Mouse (Mus musculus): ENCODE data around the gene Atp2c1. TPM values are rescaled to one million over a fixed set of nuclear protein-coding genes. Genes with fewer than 3 reads are reported as not detected.

Gene Atp2c1
- polyA plus RNA-seq, 1 experiment from 2014 or later = 100 TPM

- 85% methylated on average over 5 of the region's 5 CpGs for WGBS
- Histone ChIP-seq H3K4me1 (no peaks in the 10 kb centered on the region), H3K27ac (no peak overlapping the region), H3K27me3 (replicated peaks) (no peaks in the 10 kb centered on the region), H3K9ac (no peak overlapping the region), H3K4me2 (replicated peaks) (no peak overlapping the region), H3K9me3 (no peaks in the 10 kb centered on the region), H3K36me3 (no peaks in the 10 kb centered on the region), H3K4me3 (no peak overlapping the region)
- ATAC-seq (ENCODE audit: low FRiP score, low read depth) = no peak
Measured at GRCm38 (mm10) chr9:105387403-105387802, 139.7 kb downstream of the Atp2c1 start.

- H3K27me3 ChIP-seq (replicated peaks) = no peaks in the 10 kb centered on the region
- no peak overlapping the region for H3K4me2 ChIP-seq (replicated peaks)
- WGBS = 69% methylated on average over 8 of the region's 8 CpGs
- no peak overlapping the region for H3K4me3 ChIP-seq
- H3K9me3 ChIP-seq = no peaks in the 10 kb centered on the region
- no peak overlapping the region for H3K27ac ChIP-seq
- no peak overlapping the region for H3K9ac ChIP-seq
- peak; percentile 80 for ATAC-seq (ENCODE audit: low FRiP score, low read depth)
- H3K4me1 ChIP-seq = peaks cover 5% of the 10 kb centered on the region
- no peaks in the 10 kb centered on the region for H3K36me3 ChIP-seq
Measured at GRCm38 (mm10) chr9:105379533-105380145, 147.5 kb downstream of the Atp2c1 start.

GRCm38 (mm10) chr9:105377622-105378021 lies 149.5 kb downstream of the Atp2c1 start:
- no peak overlapping the region for H3K4me2 ChIP-seq (replicated peaks)
- no peak overlapping the region for H3K9ac ChIP-seq
- no peak for ATAC-seq (ENCODE audit: low FRiP score, low read depth)
- no peaks in the 10 kb centered on the region for H3K9me3 ChIP-seq
- WGBS = 80% methylated on average over 3 of the region's 3 CpGs
- H3K27me3 ChIP-seq (replicated peaks) = no peaks in the 10 kb centered on the region
- no peak overlapping the region for H3K27ac ChIP-seq
- H3K4me1 ChIP-seq = peaks cover 5% of the 10 kb centered on the region
- no peak overlapping the region for H3K4me3 ChIP-seq
- H3K36me3 ChIP-seq = no peaks in the 10 kb centered on the region

- Histone ChIP-seq H3K9me3 (no peaks in the 10 kb centered on the region), H3K36me3 (no peaks in the 10 kb centered on the region), H3K4me3 (no peak overlapping the region), H3K4me2 (replicated peaks) (no peak overlapping the region), H3K27ac (no peak overlapping the region), H3K27me3 (replicated peaks) (no peaks in the 10 kb centered on the region), H3K9ac (no peak overlapping the region), H3K4me1 (peaks cover 5% of the 10 kb centered on the region)
- ATAC-seq (ENCODE audit: low FRiP score, low read depth) = no peak
- 77% methylated on average over 7 of the region's 7 CpGs for WGBS
Measured at GRCm38 (mm10) chr9:105376954-105377530, 150.1 kb downstream of the Atp2c1 start.

GRCm38 (mm10) chr9:105376411-105376810 lies 150.7 kb downstream of the Atp2c1 start:
- Histone ChIP-seq H3K36me3 (no peaks in the 10 kb centered on the region), H3K4me3 (no peak overlapping the region), H3K9me3 (no peaks in the 10 kb centered on the region), H3K9ac (no peak overlapping the region), H3K27me3 (replicated peaks) (no peaks in the 10 kb centered on the region), H3K4me2 (replicated peaks) (no peak overlapping the region), H3K27ac (no peak overlapping the region), H3K4me1 (peaks cover 5% of the 10 kb centered on the region)
- 75% methylated on average over 7 of the region's 7 CpGs for WGBS
- no peak for ATAC-seq (ENCODE audit: low FRiP score, low read depth)

GRCm38 (mm10) chr9:105374361-105374760 lies 152.8 kb downstream of the Atp2c1 start:
- ATAC-seq (ENCODE audit: low FRiP score, low read depth) = no peak
- Histone ChIP-seq H3K4me2 (replicated peaks) (no peak overlapping the region), H3K4me1 (no peaks in the 10 kb centered on the region), H3K27ac (no peak overlapping the region), H3K9ac (no peak overlapping the region), H3K27me3 (replicated peaks) (no peaks in the 10 kb centered on the region), H3K36me3 (no peaks in the 10 kb centered on the region), H3K4me3 (no peak overlapping the region), H3K9me3 (no peaks in the 10 kb centered on the region)
- 53% methylated on average over 5 of the region's 5 CpGs for WGBS

GRCm38 (mm10) chr9:105368605-105369004 lies 158.5 kb downstream of the Atp2c1 start:
- no peak overlapping the region for H3K4me2 ChIP-seq (replicated peaks)
- no peaks in the 10 kb centered on the region for H3K9me3 ChIP-seq
- H3K4me3 ChIP-seq = no peak overlapping the region
- no peaks in the 10 kb centered on the region for H3K27me3 ChIP-seq (replicated peaks)
- no peaks in the 10 kb centered on the region for H3K4me1 ChIP-seq
- no peak overlapping the region for H3K27ac ChIP-seq
- WGBS = 89% methylated on average over 3 of the region's 3 CpGs
- no peak for ATAC-seq (ENCODE audit: low FRiP score, low read depth)
- no peaks in the 10 kb centered on the region for H3K36me3 ChIP-seq
- H3K9ac ChIP-seq = no peak overlapping the region

- Histone ChIP-seq H3K36me3 (no peaks in the 10 kb centered on the region), H3K9me3 (no peaks in the 10 kb centered on the region), H3K27me3 (replicated peaks) (no peaks in the 10 kb centered on the region), H3K4me3 (no peak overlapping the region), H3K27ac (no peak overlapping the region), H3K4me2 (replicated peaks) (no peak overlapping the region), H3K4me1 (no peaks in the 10 kb centered on the region), H3K9ac (no peak overlapping the region)
- ATAC-seq (ENCODE audit: low FRiP score, low read depth) = no peak
- WGBS = 92% methylated on average over 4 of the region's 4 CpGs
Measured at GRCm38 (mm10) chr9:105366199-105366598, 160.9 kb downstream of the Atp2c1 start.

- H3K27ac ChIP-seq = no peak overlapping the region
- 74% methylated on average over 5 of the region's 5 CpGs for WGBS
- no peaks in the 10 kb centered on the region for H3K36me3 ChIP-seq
- ATAC-seq (ENCODE audit: low FRiP score, low read depth) = no peak
- H3K27me3 ChIP-seq (replicated peaks) = no peaks in the 10 kb centered on the region
- H3K4me2 ChIP-seq (replicated peaks) = no peak overlapping the region
- H3K4me3 ChIP-seq = no peak overlapping the region
- no peak overlapping the region for H3K9ac ChIP-seq
- no peaks in the 10 kb centered on the region for H3K4me1 ChIP-seq
- no peaks in the 10 kb centered on the region for H3K9me3 ChIP-seq
Measured at GRCm38 (mm10) chr9:105363520-105364231, 163.4 kb downstream of the Atp2c1 start.

GRCm38 (mm10) chr9:105362181-105362580 lies 164.9 kb downstream of the Atp2c1 start:
- Histone ChIP-seq H3K27me3 (replicated peaks) (no peaks in the 10 kb centered on the region), H3K36me3 (no peaks in the 10 kb centered on the region), H3K4me3 (no peak overlapping the region), H3K4me2 (replicated peaks) (no peak overlapping the region), H3K4me1 (no peaks in the 10 kb centered on the region), H3K9me3 (no peaks in the 10 kb centered on the region), H3K27ac (no peak overlapping the region), H3K9ac (no peak overlapping the region)
- no peak for ATAC-seq (ENCODE audit: low FRiP score, low read depth)
- 87% methylated on average over 2 of the region's 2 CpGs for WGBS

All from neural tube, embryonic 12.5 days (tissue).